ENCODE assay signal across 13 mouse cellular contexts in the genomic region with DNA sequence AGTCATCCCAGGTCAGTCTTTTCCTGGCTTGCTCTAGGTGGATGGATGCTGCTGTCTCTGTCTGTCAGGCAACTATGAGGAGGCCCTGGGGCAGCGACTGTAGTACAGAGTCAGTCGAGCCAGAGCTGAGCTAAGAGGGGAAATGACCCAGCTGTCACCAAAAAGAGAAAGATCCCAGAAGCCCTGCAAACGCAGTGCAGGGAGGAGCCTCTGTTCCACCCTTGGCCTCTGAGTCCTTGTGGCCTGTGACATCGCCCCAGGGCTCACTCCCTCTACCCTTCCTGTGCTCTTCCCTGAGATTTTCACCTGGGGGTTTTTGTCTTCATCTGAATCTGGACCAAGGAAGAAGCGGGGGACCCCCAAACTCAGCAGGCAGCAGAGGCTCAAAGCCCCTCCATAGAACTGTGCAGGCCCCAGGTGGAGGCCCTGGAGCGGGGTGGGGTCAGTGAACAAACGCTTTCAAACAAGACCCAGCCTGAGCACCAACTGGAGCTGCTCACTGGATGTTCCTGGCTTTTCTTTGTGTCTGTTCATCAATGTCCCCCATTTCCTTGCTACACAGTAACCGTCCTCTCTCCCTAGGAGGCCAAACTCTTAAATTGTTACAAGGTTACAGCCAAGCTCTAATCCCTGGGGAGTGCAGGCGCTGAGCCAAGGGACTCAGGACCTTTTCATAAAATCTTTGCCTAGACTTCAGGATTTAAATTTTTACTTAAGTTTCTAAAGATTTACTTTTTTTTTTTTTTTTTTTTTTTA. TPM values are rescaled to one million over a fixed set of nuclear protein-coding genes. Genes with fewer than 3 reads are reported as not detected.
DNase-seq lines count a peak whose midpoint lies in the region; ATAC-seq and TF ChIP-seq lines count a peak whose summit lies in the region.
"Had no signal": no experiment of that assay in that cellular context is flagged by ENCODE, and none has a peak within 500 bp of the region (broad histone marks: within the 10 kb centered on the region; RNA-seq: fewer than 3 reads in every experiment).

No protein-coding gene starts in this region.

- H3K79me2 ChIP-seq in heart, adult 2 months (replicated peaks; ENCODE audit: control insufficient read depth, insufficient read depth, low read length), result no peaks in the 10 kb centered on the region
- no peaks in the 10 kb centered on the region for H3K79me2 ChIP-seq in CH12.LX (replicated peaks; ENCODE audit: control insufficient read depth, extremely low read depth, insufficient read depth, poor library complexity, severe bottlenecking)

- TF ChIP-seq EP300 in heart, adult 2 months (IDR thresholded peaks at IDR 0.05; ENCODE audit: insufficient read depth, low read depth, low read length), result no peak
- TF ChIP-seq EP300 in CH12.LX (IDR thresholded peaks at IDR 0.05; ENCODE audit: low read length), result no peak

- H3K4me1 ChIP-seq in heart, adult 2 months (ENCODE audit: control insufficient read depth, insufficient read depth, low read length), result no peaks in the 10 kb centered on the region
- H3K4me1 ChIP-seq in CH12.LX (ENCODE audit: control insufficient read depth in 1 of 2, insufficient read depth in 2 of 2), result peaks cover 0 to 15% of the 10 kb centered on the region in 2 experiments; a peak in 2 of 4 replicates

- no peak for TF ChIP-seq POLR2A in heart, adult 2 months (IDR thresholded peaks at IDR 0.05; ENCODE audit: insufficient read depth, low read depth, low read length)
- no peak for TF ChIP-seq POLR2A in CH12.LX (IDR thresholded peaks at IDR 0.05; ENCODE audit: low read depth, low read length)

- peak; percentile 17 to 28 for DNase-seq in heart, adult 2 months
- DNase-seq in heart, postnatal 36 days, result no peak
- DNase-seq in CH12.LX (ENCODE audit: extremely low read depth), result peak; percentile 51
- peak; percentile 77 for DNase-seq in adrenal gland, postnatal 10 days
- peak; percentile 22 to 45 for DNase-seq in heart, postnatal 14 days
- DNase-seq in cerebellum, postnatal 4 days (ENCODE audit: low spot score in 2 of 2), result no peak
- DNase-seq in right cerebral cortex, adult 18-20 months, result no peak
- DNase-seq: cerebellum, adult 8-10 months; liver; lung, postnatal 36 days; retina, postnatal 1 day had no signal

- intact Hi-C loops in heart, adult 2 months (cut with DNase I), result no loop called here
- intact Hi-C loops in heart, postnatal 36 days (cut with DNase I), result no loop called here
- intact Hi-C loops in heart, postnatal 14 days (cut with DNase I), result no loop called here

- no peak overlapping the region for H3K4me2 ChIP-seq in CH12.LX (ENCODE audit: insufficient read depth, low read depth, poor library complexity, severe bottlenecking)
- H3K4me2 ChIP-seq: hindbrain, embryonic 12.5 days had no signal

- in situ Hi-C loops in CH12.LX (cut with MboI; ENCODE audit: low pct_ligation_motif_present, low pct_unique_long_range_greater_than_20kb, low sequenced_read_pairs), result no loop called here

- peaks cover 2% of the 10 kb centered on the region for H3K9me3 ChIP-seq in CH12.LX (replicated peaks; ENCODE audit: low read length)
- H3K9me3 ChIP-seq: hindbrain, embryonic 12.5 days had no signal

- H3K36me3 ChIP-seq in heart, adult 2 months (ENCODE audit: control insufficient read depth, insufficient read depth, low read length), result no peaks in the 10 kb centered on the region
- no peaks in the 10 kb centered on the region for H3K36me3 ChIP-seq in CH12.LX (replicated peaks in 1 of 2; ENCODE audit: control insufficient read depth in 1 of 2, insufficient read depth in 1 of 2, low read length in 1 of 2)
- H3K36me3 ChIP-seq: hindbrain, embryonic 12.5 days had no signal

- H3K27ac ChIP-seq in heart, adult 2 months, result no peak overlapping the region
- no peak overlapping the region for H3K27ac ChIP-seq in CH12.LX (ENCODE audit: insufficient read depth, low read depth)
- H3K27ac ChIP-seq: hindbrain, embryonic 12.5 days had no signal

- WGBS in heart, adult 2 months, result 58% methylated on average over 9 of the region's 9 CpGs

- H3K9ac ChIP-seq in heart, adult 2 months (ENCODE audit: low read depth, low read length), result no peak overlapping the region
- H3K9ac ChIP-seq in CH12.LX (ENCODE audit: insufficient read depth, low read depth), result no peak overlapping the region
- H3K9ac ChIP-seq: hindbrain, embryonic 12.5 days had no signal

- H3K27me3 ChIP-seq in heart, adult 2 months (ENCODE audit: control insufficient read depth, insufficient read depth, low read length), result no peaks in the 10 kb centered on the region
- no peaks in the 10 kb centered on the region for H3K27me3 ChIP-seq in CH12.LX (replicated peaks)
- H3K27me3 ChIP-seq: hindbrain, embryonic 12.5 days had no signal

- ATAC-seq in granulocyte monocyte progenitor cell, adult 5-6 weeks (replicated peaks; ENCODE audit: poor library complexity, severe bottlenecking), result no peak

- dilution Hi-C loops in CH12.LX (cut with MboI; ENCODE audit: extremely low pct_ligation_motif_present, extremely low pct_unique_long_range_greater_than_20kb, low sequenced_read_pairs), result no loop called here

- no peak overlapping the region for H3K4me3 ChIP-seq in heart, adult 2 months
- peak overlapping the region in 1 of 3 experiments; percentile 46 for H3K4me3 ChIP-seq in CH12.LX (replicated peaks in 1 of 3; ENCODE audit: low read depth in 2 of 3, low read length in 2 of 3, poor library complexity in 1 of 3)
- H3K4me3 ChIP-seq: hindbrain, embryonic 12.5 days had no signal

- no peak for TF ChIP-seq CTCF in heart, adult 2 months (IDR thresholded peaks at IDR 0.05)
- TF ChIP-seq CTCF in CH12.LX (conservative IDR thresholded peaks at IDR 0.05 in 1 of 2, IDR thresholded peaks at IDR 0.05 in 1 of 2; ENCODE audit: low read depth in 2 of 2, low read length in 2 of 2), result no peak

- no peak for TF ChIP-seq RAD21 in CH12.LX (IDR thresholded peaks at IDR 0.05; ENCODE audit: low read depth, low read length)

TF ChIP-seq in CH12.LX, 34 proteins besides CTCF, POLR2A, EP300 and RAD21:
- no peak for TF ChIP-seq POLR2AphosphoS2 (IDR thresholded peaks at IDR 0.05; ENCODE audit: low read depth, low read length)
- no peak for TF ChIP-seq ZKSCAN1 (IDR thresholded peaks at IDR 0.05; ENCODE audit: borderline replicate concordance, low read depth, low read length)
- TF ChIP-seq MAZ (IDR thresholded peaks at IDR 0.05; ENCODE audit: low read depth, low read length), result no peak
- TF ChIP-seq MAFK (IDR thresholded peaks at IDR 0.05; ENCODE audit: insufficient replicate concordance, low read length), result no peak
- no peak for TF ChIP-seq ZC3H11A (IDR thresholded peaks at IDR 0.05; ENCODE audit: low read depth, low read length)
- TF ChIP-seq ZNF384 (IDR thresholded peaks at IDR 0.05; ENCODE audit: low read depth, low read length), result no peak
- TF ChIP-seq USF1 (IDR thresholded peaks at IDR 0.05; ENCODE audit: low read depth, low read length), result no peak
- no peak for TF ChIP-seq PAX5 (IDR thresholded peaks at IDR 0.05; ENCODE audit: low read length)
- TF ChIP-seq TBP (conservative IDR thresholded peaks at IDR 0.05; ENCODE audit: low read depth, low read length), result no peak
- no peak for TF ChIP-seq KAT2A (IDR thresholded peaks at IDR 0.05; ENCODE audit: insufficient replicate concordance, low read length)

RNA-seq across cellular contexts. Expression of gene Mapk13, which starts 12.4 kb away (rescaled TPM):
- under 1 TPM; 0.48 to 0.52 TPM for total RNA-seq in heart, adult 2 months (2021)
- 0.38 and 0.78 TPM in 2 replicates for polyA plus RNA-seq in heart, adult 2 months (2012; rRNA removed)
- under 1 TPM in 1 of 2 experiments, not detected in 1; 0.19 TPM for total RNA-seq in heart, postnatal 36 days (2021)
- total RNA-seq in CH12.LX (2012; rRNA removed) (not detected in 2 replicates), CH12.LX (2014; rRNA removed) (not detected in 2 replicates)
- not detected in 2 replicates for polyA plus RNA-seq in CH12.LX (2012; ENCODE audit: insufficient read length, low read depth)
- 10 to 100 TPM; 34.6 to 35.5 TPM for total RNA-seq in adrenal gland, postnatal 10 days (2021)
- total RNA-seq in heart, postnatal 14 days (2021), result under 1 TPM; 0.17 to 0.33 TPM
- total RNA-seq in granulocyte monocyte progenitor cell, adult 5-6 weeks (2014; fragmentation: Nextera tagmentation), result 1.8 and 2.0 TPM in 2 replicates
- total RNA-seq in granulocyte monocyte progenitor cell, adult 5-6 weeks (2017), result 0.88 and 3.4 TPM in 2 replicates

RNA-seq across cellular contexts. Expression of gene Brpf3, which starts 19.4 kb away (rescaled TPM):
- 10 to 100 TPM; 12.0 to 15.8 TPM for total RNA-seq in heart, adult 2 months (2021)
- polyA plus RNA-seq in heart, adult 2 months (2012; rRNA removed), result 14.0 and 14.2 TPM in 2 replicates
- total RNA-seq in heart, postnatal 36 days (2021), result 10 to 100 TPM; 15.9 to 17.3 TPM
- total RNA-seq in CH12.LX (2012; rRNA removed), result 1.5 and 2.3 TPM in 2 replicates
- total RNA-seq in CH12.LX (2014; rRNA removed), result 0.40 and 0.96 TPM in 2 replicates
- polyA plus RNA-seq in CH12.LX (2012; ENCODE audit: insufficient read length, low read depth), result 8.5 and 12.1 TPM in 2 replicates
- 10 to 100 TPM; 56.2 to 62.8 TPM for total RNA-seq in adrenal gland, postnatal 10 days (2021)
- 10 to 100 TPM; 17.2 to 18.5 TPM for total RNA-seq in heart, postnatal 14 days (2021)
- total RNA-seq in granulocyte monocyte progenitor cell, adult 5-6 weeks (2014; fragmentation: Nextera tagmentation), result 30.4 and 39.0 TPM in 2 replicates
- 2.8 and 15.2 TPM in 2 replicates for total RNA-seq in granulocyte monocyte progenitor cell, adult 5-6 weeks (2017)

RNA-seq across cellular contexts. Expression of gene AC170998.1, which starts 55.6 kb away (rescaled TPM):
- under 1 TPM in 1 of 2 experiments, not detected in 1; 0.52 TPM for total RNA-seq in heart, adult 2 months (2021)
- polyA plus RNA-seq in heart, adult 2 months (2012; rRNA removed), result 0.27 TPM in 1 of 2 replicates, not detected in the other
- total RNA-seq in heart, postnatal 36 days (2021), result under 1 TPM in 1 of 2 experiments, not detected in 1; 0.62 TPM
- 0.38 TPM in 1 of 2 replicates, not detected in the other for total RNA-seq in CH12.LX (2012; rRNA removed)
- not detected in 2 replicates for total RNA-seq in CH12.LX (2014; rRNA removed)
- polyA plus RNA-seq in CH12.LX (2012; ENCODE audit: insufficient read length, low read depth), result 0.50 TPM in 1 of 2 replicates, not detected in the other
- 1 to 10 TPM in 1 of 2 experiments, under 1 TPM in 1; 0.78 to 1.7 TPM for total RNA-seq in adrenal gland, postnatal 10 days (2021)
- 1 to 10 TPM in 1 of 2 experiments, under 1 TPM in 1; 0.98 to 1.4 TPM for total RNA-seq in heart, postnatal 14 days (2021)
- 10.5 and 19.9 TPM in 2 replicates for total RNA-seq in granulocyte monocyte progenitor cell, adult 5-6 weeks (2014; fragmentation: Nextera tagmentation)
- 1.3 and 3.2 TPM in 2 replicates for total RNA-seq in granulocyte monocyte progenitor cell, adult 5-6 weeks (2017)

Comparison
In these comparisons a context has a peak if more than half of its experiments do, and no peak if none do; other contexts are left out.
1. DNase-seq: peak in heart, adult 2 months (2 of 2), CH12.LX (single experiment), adrenal gland, postnatal 10 days (single experiment) and heart, postnatal 14 days (2 of 2); none in heart, postnatal 36 days (0 of 2), cerebellum, postnatal 4 days (0 of 2) and right cerebral cortex, adult 18-20 months (single experiment).
2. RNA of gene Mapk13, which starts 12.4 kb away (total RNA-seq): 34.6 to 35.5 TPM in adrenal gland, postnatal 10 days; 0.88 to 3.4 TPM in granulocyte monocyte progenitor cell, adult 5-6 weeks, 0.48 to 0.52 TPM in heart, adult 2 months, 0.17 to 0.33 TPM in heart, postnatal 14 days, 0.19 TPM in heart, postnatal 36 days and not detected in CH12.LX; every median in the first group is over 4 times any median in the second.